Mouse (Mus musculus) forebrain, embryonic 12.5 days (tissue): ENCODE results near the gene Dusp18. TPM values are rescaled to one million over a fixed set of nuclear protein-coding genes. Genes with fewer than 3 reads are reported as not detected.

ENCODE experiments used
- ATAC-seq: fragments of 200-750 bp; cut with Nextera tagmentation; 2 replicates; pipeline ENCODE4 v1.8.0; 2017; ENCODE audit warnings: moderate TSS enrichment; ENCODE audit not compliant: low FRiP score
- H3K27ac ChIP-seq: fragments of 300-500 bp; sonication (generic); 2 replicates; pipeline ENCODE4 v1.5.1; 2016; ENCODE audit warnings: mild to moderate bottlenecking
- H3K27me3 ChIP-seq: fragments of 300-500 bp; sonication (generic); 2 replicates; pipeline ENCODE4 v1.6.1; 2016; ENCODE audit warnings: mild to moderate bottlenecking
- H3K36me3 ChIP-seq: fragments of 300-500 bp; sonication (generic); replicated peaks from 2 replicates; pipeline ENCODE4 v1.6.1; 2016; ENCODE audit warnings: mild to moderate bottlenecking
- H3K4me1 ChIP-seq: fragments of 300-500 bp; sonication (generic); 2 replicates; pipeline ENCODE4 v1.6.1; 2016
- H3K4me2 ChIP-seq: fragments of 300-500 bp; sonication (generic); 2 replicates; pipeline ENCODE4 v1.6.1; 2016; ENCODE audit warnings: mild to moderate bottlenecking, moderate library complexity
- H3K4me3 ChIP-seq: fragments of 300-500 bp; sonication (generic); replicated peaks from 2 replicates; pipeline ENCODE4 v1.5.1; 2016; ENCODE audit warnings: mild to moderate bottlenecking
- H3K9ac ChIP-seq: fragments of 300-500 bp; sonication (generic); 2 replicates; pipeline ENCODE4 v1.6.1; 2016; ENCODE audit warnings: mild to moderate bottlenecking
- H3K9me3 ChIP-seq: fragments of 300-500 bp; sonication (generic); 2 replicates; pipeline ENCODE4 v1.6.1; 2016
- WGBS: fragments of 180-500 bp; shearing (Covaris S2); methylation state at CpG from one replicate; pipeline ENCODE4 v1.1.7; 2016; 5-methylcytosine and 5-hydroxymethylcytosine counted together
- polyA plus RNA-seq: library from polyadenylated mRNA; unstranded; fragments of >200 nt; fragmentation: Nextera tagmentation; extraction: Ambion mirVana; gene quantifications from 2 replicates; pipeline ENCODE4 v1.2.1, GENCODE M21; 2016

The Dusp18 gene
- polyA plus RNA-seq, 1 experiment from 2014 or later: 28.0 TPM

GRCm38 (mm10) chr11:3936318-3936717, 41.3 kb downstream of the Dusp18 start:
- WGBS: 86% methylated on average over 3 of the region's 3 CpGs
- Histone ChIP-seq H3K9ac (no peak overlapping the region), H3K4me2 (no peak overlapping the region), H3K4me1 (peaks cover 5% of the 10 kb centered on the region), H3K4me3 (no peak overlapping the region), H3K36me3 (no peaks in the 10 kb centered on the region), H3K27ac (no peak overlapping the region), H3K27me3 (no peaks in the 10 kb centered on the region), H3K9me3 (no peaks in the 10 kb centered on the region)
- ATAC-seq: no peak

- no peak for ATAC-seq
- Histone ChIP-seq H3K36me3 (no peaks in the 10 kb centered on the region), H3K4me2 (no peak overlapping the region), H3K27me3 (no peaks in the 10 kb centered on the region), H3K9me3 (no peaks in the 10 kb centered on the region), H3K27ac (no peak overlapping the region), H3K9ac (no peak overlapping the region), H3K4me1 (no peaks in the 10 kb centered on the region), H3K4me3 (no peak overlapping the region)
- WGBS: 82% methylated on average over 13 of the region's 13 CpGs
Observed at GRCm38 (mm10) chr11:3937321-3937874, 42.4 kb downstream of the Dusp18 start.

DNA sequence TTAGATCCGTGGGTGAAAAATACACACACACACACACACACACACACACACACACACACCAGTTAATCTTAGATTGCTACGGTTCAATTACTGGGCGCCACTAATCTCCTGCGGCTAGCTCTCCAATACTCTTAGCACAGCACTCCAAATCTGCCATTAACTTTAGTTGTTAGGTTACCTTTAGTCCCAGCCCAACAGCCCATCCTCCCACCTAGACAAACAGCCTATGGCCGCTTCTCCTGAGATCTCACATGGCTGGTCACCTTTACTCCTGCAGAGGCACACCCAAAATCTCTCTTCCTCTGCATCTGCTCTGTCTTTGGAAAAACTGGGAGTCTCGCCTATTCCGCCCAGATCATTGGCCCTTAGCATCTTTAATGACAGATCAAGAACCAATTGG, 46.3 kb downstream of the Dusp18 start:
- no peak for ATAC-seq
- no peak overlapping the region for H3K27ac ChIP-seq
- no peaks in the 10 kb centered on the region for H3K9me3 ChIP-seq
- 0 out of 2 replicates have a peak, but pooled peaks cover 3% of the 10 kb centered on the region for H3K27me3 ChIP-seq
- 84% methylated on average over 7 of the region's 7 CpGs for WGBS
- H3K4me2 ChIP-seq: no peak overlapping the region
- no peaks in the 10 kb centered on the region for H3K36me3 ChIP-seq
- no peaks in the 10 kb centered on the region for H3K4me1 ChIP-seq
- no peak overlapping the region for H3K4me3 ChIP-seq
- H3K9ac ChIP-seq: no peak overlapping the region

DNA sequence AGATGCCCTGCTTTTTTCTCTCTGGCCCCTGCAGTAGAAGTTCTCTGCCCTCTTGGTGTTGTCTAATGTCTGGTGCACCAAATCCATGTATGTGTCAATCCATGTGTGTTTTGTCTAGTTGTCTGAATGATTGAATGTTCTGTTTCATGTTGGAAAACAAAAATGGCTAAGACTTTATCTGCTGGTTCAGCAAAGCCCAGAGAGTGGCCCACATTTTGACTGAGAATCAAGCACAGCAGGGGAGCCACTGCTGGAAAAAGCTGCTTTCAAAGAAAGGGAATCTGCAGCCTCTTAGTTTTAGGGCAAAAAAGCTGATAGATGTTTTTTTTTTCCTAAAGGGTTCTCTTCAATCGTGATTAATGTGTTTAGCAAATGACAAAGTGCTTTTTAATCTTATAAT, 51.3 kb downstream of the Dusp18 start:
- ATAC-seq: no peak
- Histone ChIP-seq H3K9ac (no peak overlapping the region), H3K4me1 (no peaks in the 10 kb centered on the region), H3K27me3 (0 out of 2 replicates have a peak, but pooled peaks cover 3% of the 10 kb centered on the region), H3K9me3 (no peaks in the 10 kb centered on the region), H3K27ac (no peak overlapping the region), H3K4me3 (no peak overlapping the region), H3K36me3 (no peaks in the 10 kb centered on the region), H3K4me2 (no peak overlapping the region)
- 10% methylated on average over 1 of the region's 1 CpGs for WGBS

Other genes starting within 250 kb of the Dusp18 start
- gene Morc2a, start 246.0 kb upstream of the Dusp18 start, polyA plus RNA-seq: 57.1 and 62.4 TPM in 2 replicates
- 3.4 and 4.0 TPM in 2 replicates for gene Osbp2, start 31.3 kb upstream of the Dusp18 start, polyA plus RNA-seq
- gene 4921536K21Rik, start 142 bp upstream of the Dusp18 start, polyA plus RNA-seq: 0.79 and 0.92 TPM in 2 replicates
- 5.2 and 6.5 TPM in 2 replicates for gene Slc35e4, start 19.4 kb downstream of the Dusp18 start, polyA plus RNA-seq
- 17.0 and 19.1 TPM in 2 replicates for gene Tcn2, start 36.9 kb downstream of the Dusp18 start, polyA plus RNA-seq
- 81.2 and 92.8 TPM in 2 replicates for gene Pes1, start 68.7 kb downstream of the Dusp18 start, polyA plus RNA-seq
- 0.27 and 0.46 TPM in 2 replicates for gene 4930556J24Rik, start 81.5 kb downstream of the Dusp18 start, polyA plus RNA-seq
- gene Gal3st1, start 88.4 kb downstream of the Dusp18 start, polyA plus RNA-seq: 0.95 and 1.3 TPM in 2 replicates
- 0.42 TPM in 1 of 2 replicates, not detected in the other for gene Sec14l4, start 136.2 kb downstream of the Dusp18 start, polyA plus RNA-seq
- 0.26 TPM in 1 of 2 replicates, not detected in the other for gene Sec14l3, start 169.6 kb downstream of the Dusp18 start, polyA plus RNA-seq
- 5.6 and 8.0 TPM in 2 replicates for gene Mtfp1, start 200.2 kb downstream of the Dusp18 start, polyA plus RNA-seq
- 2.6 and 3.2 TPM in 2 replicates for gene Sec14l2, start 228.2 kb downstream of the Dusp18 start, polyA plus RNA-seq
- 35.5 and 37.0 TPM in 2 replicates for gene Rnf215, start 240.0 kb downstream of the Dusp18 start, polyA plus RNA-seq